15 mouse cellular contexts compared by ENCODE assay signal in genomic region chr3:137972224-137972623, GRCm38 (mm10). TPM values are rescaled to one million over a fixed set of nuclear protein-coding genes. Genes with fewer than 3 reads are reported as not detected.
DNase-seq lines count a peak whose midpoint lies in the region; ATAC-seq and TF ChIP-seq lines count a peak whose summit lies in the region.
"Had no signal": no experiment of that assay in that cellular context is flagged by ENCODE, and none has a peak within 500 bp of the region (broad histone marks: within the 10 kb centered on the region; RNA-seq: fewer than 3 reads in every experiment).

No protein-coding gene starts in this region.

- 59% methylated on average over 5 of the region's 5 CpGs for WGBS in lung, embryonic 14.5 days
- WGBS in bone marrow, adult 2 months: 23% methylated on average over 5 of the region's 5 CpGs
- 24% methylated on average over 5 of the region's 5 CpGs for WGBS in liver, postnatal 0 days (ENCODE audit: insufficient replicate concordance)

- H3K4me3 ChIP-seq in lung, embryonic 14.5 days (ENCODE audit: low read depth, low read length): no peak overlapping the region
- H3K4me3 ChIP-seq in bone marrow, adult 2 months (replicated peaks; ENCODE audit: control insufficient read depth, low read depth, low read length): no peak overlapping the region
- 0 out of 2 replicates have a peak overlapping the region, but pooled peaks have one; percentile 2 for H3K4me3 ChIP-seq in liver, postnatal 0 days (ENCODE audit: low read depth, low read length)
- H3K4me3 ChIP-seq: hindbrain, embryonic 15.5 days; limb, embryonic 10.5 days had no signal

- H3K4me1 ChIP-seq in lung, embryonic 14.5 days (ENCODE audit: insufficient read depth): peaks cover 2% of the 10 kb centered on the region; the same call in 1 of the 2 replicates
- H3K4me1 ChIP-seq in bone marrow, adult 2 months (ENCODE audit: control insufficient read depth, insufficient read depth, low read length): peaks cover 30% of the 10 kb centered on the region
- peaks cover 71% of the 10 kb centered on the region for H3K4me1 ChIP-seq in liver, postnatal 0 days (ENCODE audit: insufficient read depth)

- H3K27me3 ChIP-seq in lung, embryonic 14.5 days (ENCODE audit: insufficient read depth, low read length): no peaks in the 10 kb centered on the region
- H3K27me3 ChIP-seq in liver, postnatal 0 days (ENCODE audit: insufficient read depth, low read length): no peaks in the 10 kb centered on the region
- H3K27me3 ChIP-seq: CH12.LX; hindbrain, embryonic 15.5 days had no signal

- no peak overlapping the region for H3K9ac ChIP-seq in lung, embryonic 14.5 days
- peak overlapping the region; percentile 44 for H3K9ac ChIP-seq in liver, postnatal 0 days (replicated peaks)
- H3K9ac ChIP-seq: hindbrain, embryonic 15.5 days had no signal

- H3K36me3 ChIP-seq in lung, embryonic 14.5 days (ENCODE audit: insufficient read depth): no peaks in the 10 kb centered on the region
- peaks cover 13% of the 10 kb centered on the region for H3K36me3 ChIP-seq in liver, postnatal 0 days (replicated peaks; ENCODE audit: insufficient read depth, low read length)
- H3K36me3 ChIP-seq: hindbrain, embryonic 15.5 days; limb, embryonic 10.5 days had no signal

- peak; percentile 68 for ATAC-seq in lung, embryonic 14.5 days (ENCODE audit: insufficient read depth)
- ATAC-seq in erythroid progenitor cell, adult 5-6 weeks (replicated peaks; ENCODE audit: low FRiP score, poor library complexity, severe bottlenecking): peak; percentile 61
- ATAC-seq in liver, postnatal 0 days: peak; percentile 80

- no peaks in the 10 kb centered on the region for H3K9me3 ChIP-seq in lung, embryonic 14.5 days (ENCODE audit: low read depth, low read length)
- H3K9me3 ChIP-seq in liver, postnatal 0 days (ENCODE audit: low read length): no peaks in the 10 kb centered on the region
- H3K9me3 ChIP-seq: hindbrain, embryonic 15.5 days; limb, embryonic 10.5 days had no signal

- TF ChIP-seq CTCF in lung, embryonic 14.5 days (IDR thresholded peaks at IDR 0.05; ENCODE audit: low read depth): no peak
- TF ChIP-seq CTCF in bone marrow, adult 2 months (IDR thresholded peaks at IDR 0.05; ENCODE audit: control insufficient read depth, insufficient read depth, low read length): no peak
- no peak for TF ChIP-seq CTCF in liver, postnatal 0 days (IDR thresholded peaks at IDR 0.05; ENCODE audit: low read depth)

- no peak overlapping the region for H3K4me2 ChIP-seq in lung, embryonic 14.5 days
- H3K4me2 ChIP-seq in liver, postnatal 0 days (ENCODE audit: low read depth, low read length): peak overlapping the region; percentile 61
- H3K4me2 ChIP-seq: hindbrain, embryonic 15.5 days had no signal

- TF ChIP-seq POLR2A in bone marrow, adult 2 months (IDR thresholded peaks at IDR 0.05; ENCODE audit: borderline replicate concordance, control insufficient read depth, low read depth, low read length): no peak

- H3K27ac ChIP-seq in lung, embryonic 14.5 days (ENCODE audit: low read depth): no peak overlapping the region
- peak overlapping the region; percentile 53 for H3K27ac ChIP-seq in bone marrow, adult 2 months (ENCODE audit: control insufficient read depth, insufficient read depth, low read depth, low read length, poor library complexity)
- H3K27ac ChIP-seq in liver, postnatal 0 days (ENCODE audit: low read depth): peak overlapping the region; percentile 85
- H3K27ac ChIP-seq: hindbrain, embryonic 15.5 days; limb, embryonic 10.5 days had no signal

- no peak for DNase-seq in lung, embryonic 14.5 days
- DNase-seq in lung, postnatal 10 days: no peak
- DNase-seq in liver, postnatal 0 days: peak; percentile 30
- no peak for DNase-seq in layer of hippocampus, postnatal 36 days
- DNase-seq in adrenal gland, adult 2 months: no peak
- DNase-seq: adrenal gland, postnatal 10 days; cerebellum, postnatal 36 days; gastrocnemius, postnatal 25 days; kidney, postnatal 10 days; thymus, adult 18-20 months had no signal

- peak; percentile 91 for TF ChIP-seq EP300 in liver, postnatal 0 days (IDR thresholded peaks at IDR 0.05; ENCODE audit: low read depth)

RNA-seq across cellular contexts. Expression of gene Dapp1, which starts 9.1 kb away (rescaled TPM):
- polyA plus RNA-seq in lung, embryonic 14.5 days (2014; fragmentation: Nextera tagmentation; extraction: Ambion mirVana): 8.0 and 8.1 TPM in 2 replicates
- 29.3 and 64.2 TPM in 2 replicates for polyA plus RNA-seq in bone marrow, adult 2 months (2011; ENCODE audit: insufficient read depth, insufficient read length, low replicate concordance, missing spikeins)
- 22.3 and 27.7 TPM in 2 replicates for total RNA-seq in erythroid progenitor cell, adult 5-6 weeks (2015; ENCODE audit: low replicate concordance)
- total RNA-seq in erythroid progenitor cell, adult 5-6 weeks (2017; ENCODE audit: low replicate concordance): 26.3 TPM in 2 replicates
- polyA plus RNA-seq in liver, postnatal 0 days (2015; fragmentation: Nextera tagmentation; extraction: Ambion mirVana): 9.6 and 10.3 TPM in 2 replicates
- 1 to 10 TPM; 4.4 to 7.0 TPM for total RNA-seq in layer of hippocampus, postnatal 36 days (2021)
- 1 to 10 TPM; 3.8 to 4.7 TPM for total RNA-seq in adrenal gland, adult 2 months (2021)
- polyA plus RNA-seq in adrenal gland, adult 2 months (2012; rRNA removed): 1.8 and 2.6 TPM in 2 replicates

RNA-seq across cellular contexts. Expression of gene Lamtor3, which starts 53.9 kb away (rescaled TPM):
- 97.2 and 103 TPM in 2 replicates for polyA plus RNA-seq in lung, embryonic 14.5 days (2014; fragmentation: Nextera tagmentation; extraction: Ambion mirVana)
- polyA plus RNA-seq in bone marrow, adult 2 months (2011; ENCODE audit: insufficient read depth, insufficient read length, low replicate concordance, missing spikeins): 41.6 and 45.1 TPM in 2 replicates
- 75.0 and 88.0 TPM in 2 replicates for total RNA-seq in erythroid progenitor cell, adult 5-6 weeks (2015; ENCODE audit: low replicate concordance)
- 58.6 and 69.3 TPM in 2 replicates for total RNA-seq in erythroid progenitor cell, adult 5-6 weeks (2017; ENCODE audit: low replicate concordance)
- 44.3 and 46.5 TPM in 2 replicates for polyA plus RNA-seq in liver, postnatal 0 days (2015; fragmentation: Nextera tagmentation; extraction: Ambion mirVana)
- 10 to 100 TPM; 64.8 to 65.3 TPM for total RNA-seq in layer of hippocampus, postnatal 36 days (2021)
- 10 to 100 TPM; 69.4 to 69.9 TPM for total RNA-seq in adrenal gland, adult 2 months (2021)
- 9.2 and 12.9 TPM in 2 replicates for polyA plus RNA-seq in adrenal gland, adult 2 months (2012; rRNA removed)
